Mouse (Mus musculus) megakaryocyte-erythroid progenitor cell, adult 5-6 weeks (primary cell): ENCODE results near the gene Card14. TPM values are rescaled to one million over a fixed set of nuclear protein-coding genes. Genes with fewer than 3 reads are reported as not detected.

ENCODE experiments used
- ATAC-seq: replicated peaks from 2 replicates; pipeline ENCODE4 v1.8.0; 2016; ENCODE audit warnings: mild to moderate bottlenecking, inconsistent platforms; ENCODE audit not compliant: severe bottlenecking, poor library complexity, low FRiP score, low TSS enrichment
- total RNA-seq, 2 experiments: library from RNA; stranded (forward) in 1 of 2; stranded (reverse) in 1 of 2; fragments of 200-1000, 215-1000 nt in 1 of 2; fragments of >200 nt in 1 of 2; fragmentation: Nextera tagmentation in 1 of 2; gene quantifications; 2 replicates each; pipeline ENCODE4 v1.2.3; 2014 to 2017

Card14 gene
- total RNA-seq, 2 experiments from 2014 or later, result not detected

DNA sequence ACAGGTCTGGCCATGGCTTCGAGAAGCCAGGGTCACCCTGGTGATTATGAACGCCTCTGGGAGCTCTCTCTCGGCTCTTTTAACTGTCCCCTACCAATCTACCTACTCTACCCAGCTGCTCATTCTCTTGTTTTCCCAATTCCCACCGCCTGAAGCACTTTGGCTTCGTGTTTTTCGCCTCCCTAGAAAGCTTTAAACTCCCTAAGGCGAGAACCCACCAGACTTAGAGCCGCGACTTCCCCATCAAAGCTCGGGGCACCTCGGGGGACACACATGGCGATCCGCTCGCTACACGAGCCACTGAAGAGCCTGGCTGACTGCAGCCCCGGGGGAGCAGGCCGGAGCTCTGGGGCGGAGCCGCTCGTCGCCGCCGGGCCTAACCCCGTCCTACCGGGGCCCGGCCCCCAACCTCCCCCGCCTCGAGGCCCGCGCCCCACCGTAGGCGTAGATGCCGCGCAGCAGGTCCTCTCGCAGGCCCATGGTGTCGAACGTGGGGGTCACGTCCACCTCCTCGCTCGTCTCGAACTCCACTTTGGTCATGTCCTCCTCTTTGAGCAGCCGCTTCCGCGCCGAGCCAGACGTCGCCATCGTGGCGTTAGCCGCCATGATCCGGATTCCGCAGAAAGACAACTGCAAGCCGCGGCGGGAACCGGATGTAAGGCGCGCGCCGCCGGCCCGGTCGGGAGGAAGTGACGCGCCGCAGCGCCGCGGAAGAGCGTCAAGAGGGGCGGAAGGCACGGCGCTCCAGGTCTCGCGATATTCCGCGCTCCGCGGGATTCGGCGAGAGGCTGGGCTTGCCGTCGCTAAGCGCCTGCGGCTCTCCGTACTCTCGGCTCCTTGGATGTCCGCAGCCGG lies 8.0 kb upstream of the Card14 start, which contains the start of gene Eif4a3:
Eif4a3 (minus strand) TSS at position 699 of the 855 bp plus-strand sequence.
- peak; percentile 89 for ATAC-seq

DNA sequence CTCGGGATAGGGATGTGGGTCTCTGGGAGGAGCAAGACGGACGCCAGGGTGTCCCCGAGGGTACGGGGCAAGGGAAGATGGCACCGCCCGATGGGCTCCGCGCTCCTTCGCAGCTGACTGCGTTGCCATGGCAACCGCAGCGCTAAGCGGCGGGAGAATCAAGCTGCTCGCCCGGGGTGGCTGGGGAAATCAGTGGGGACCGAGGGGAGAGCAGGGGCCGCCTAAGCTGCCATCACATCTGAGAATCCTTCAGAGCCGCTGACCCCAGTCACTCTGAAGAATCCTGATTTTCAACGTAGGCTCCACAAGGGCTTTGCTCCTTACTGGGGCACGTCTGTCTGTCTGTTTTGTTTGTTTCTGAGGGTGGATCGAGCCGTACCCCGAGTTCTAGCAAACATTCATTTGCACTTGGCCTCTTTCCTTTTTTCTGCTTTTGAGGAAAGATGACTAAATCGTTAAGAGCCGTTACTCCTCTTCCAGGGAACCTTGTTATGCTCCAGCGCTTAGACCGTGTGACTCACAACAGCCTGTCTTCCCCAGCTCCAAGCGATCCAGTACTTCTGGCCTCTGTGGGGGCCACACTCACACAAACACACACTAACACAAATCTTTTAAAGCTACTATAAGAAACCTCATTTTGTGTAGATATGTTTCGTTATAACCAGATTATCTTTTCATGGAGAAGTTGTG lies 7.2 kb upstream of the Card14 start:
- ATAC-seq, result peak; percentile 56

DNA sequence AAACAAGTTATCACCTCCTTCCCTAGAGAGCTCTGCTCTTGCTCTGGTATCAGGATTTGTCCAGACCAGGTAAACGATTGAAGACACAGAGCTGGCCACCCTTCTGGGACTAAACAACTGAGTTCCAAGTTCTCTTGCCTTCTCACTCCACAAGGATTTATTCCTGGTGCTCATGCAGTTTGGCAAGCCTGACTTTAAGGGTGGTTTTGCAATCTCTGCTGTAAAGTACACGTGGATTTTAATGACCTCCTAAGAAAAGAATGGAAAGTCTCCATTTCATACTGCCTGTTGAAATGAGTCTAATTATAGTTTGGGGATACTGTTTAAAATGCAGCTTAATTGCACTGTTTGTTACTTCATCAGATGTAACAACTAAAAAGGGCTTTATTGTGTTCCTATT lies 6.6 kb upstream of the Card14 start:
- ATAC-seq, result no peak

DNA sequence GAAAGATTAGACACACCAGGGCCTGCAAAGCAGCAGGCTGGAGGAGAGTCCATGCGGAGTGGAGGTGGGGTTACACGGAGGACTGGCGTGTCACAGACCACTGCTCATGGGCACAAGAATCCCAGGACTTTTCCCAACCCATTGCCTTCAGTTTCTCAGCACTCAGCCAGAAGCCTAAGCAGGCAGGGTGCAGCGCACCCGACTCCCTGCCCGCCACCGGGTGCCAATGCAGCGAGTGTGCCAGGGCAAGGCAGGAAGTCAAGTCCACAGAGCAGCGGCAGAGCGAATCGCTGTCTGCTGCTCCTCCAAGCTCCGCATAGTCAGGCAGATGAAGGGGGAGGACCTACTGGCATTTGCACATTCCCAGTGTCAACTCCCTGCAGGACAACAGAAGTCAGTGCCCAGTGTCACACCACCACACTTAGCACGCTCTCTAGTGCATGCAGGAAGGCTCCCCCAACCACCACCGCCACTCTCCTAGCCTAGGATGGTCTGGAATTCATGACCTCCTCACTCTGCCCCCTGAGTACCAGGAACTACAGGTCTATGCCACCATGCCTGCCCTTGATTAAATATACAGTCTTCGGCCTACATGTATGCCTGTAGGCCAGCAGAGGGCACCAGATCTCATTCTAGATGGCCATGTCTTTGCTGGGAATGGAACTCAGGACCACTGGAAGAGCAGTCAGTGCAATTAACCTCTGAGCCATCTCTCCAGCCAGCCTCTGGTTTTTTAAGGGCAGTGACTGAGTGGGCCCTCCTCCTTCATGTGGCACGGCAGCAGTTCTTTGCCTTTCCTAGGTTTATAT lies 2.5 kb upstream of the Card14 start:
- ATAC-seq, result peak; percentile 69

DNA sequence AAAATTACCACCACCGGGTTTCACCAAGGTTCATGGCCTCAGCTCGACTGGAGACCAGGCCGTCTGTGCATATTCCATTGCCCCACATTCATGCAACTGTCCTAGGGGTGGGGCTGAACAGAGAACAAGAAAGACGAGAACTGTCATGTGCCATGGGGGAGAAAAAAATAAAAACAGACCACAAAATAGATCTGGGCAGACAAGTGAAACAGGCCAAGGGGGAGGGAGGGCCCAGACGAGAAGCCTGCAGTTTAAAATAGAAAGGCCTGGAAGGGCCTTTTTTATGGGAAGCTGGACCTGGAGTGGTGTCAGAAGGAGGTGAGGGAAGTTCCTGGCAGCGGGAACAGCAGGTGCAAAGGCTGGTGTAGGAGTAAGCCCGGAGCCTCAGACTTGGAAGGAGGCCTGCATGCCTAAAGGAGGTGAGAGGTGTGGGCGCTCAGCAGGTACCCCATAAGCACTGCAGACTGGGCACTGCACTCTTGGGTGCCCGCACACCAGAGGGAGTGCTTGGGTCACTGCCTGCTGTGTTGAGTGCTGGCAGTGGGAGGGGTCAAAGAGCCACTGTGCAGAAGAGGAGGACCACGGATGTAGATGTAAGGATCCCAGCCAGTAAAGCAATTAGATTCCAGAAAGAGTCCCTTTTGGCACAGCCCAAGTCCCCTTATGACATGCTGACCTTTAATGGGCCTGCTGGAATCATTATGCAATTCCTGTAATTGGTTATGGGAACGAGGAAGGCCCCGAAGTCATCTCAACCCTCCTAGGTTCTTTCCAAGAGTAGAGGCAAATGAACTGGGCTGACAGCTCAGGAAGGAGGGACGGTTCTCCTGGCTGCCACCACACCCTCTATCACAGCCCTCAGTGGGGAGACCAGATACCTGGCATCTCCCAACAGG lies 558 bp upstream of the Card14 start:
- no peak for ATAC-seq

DNA sequence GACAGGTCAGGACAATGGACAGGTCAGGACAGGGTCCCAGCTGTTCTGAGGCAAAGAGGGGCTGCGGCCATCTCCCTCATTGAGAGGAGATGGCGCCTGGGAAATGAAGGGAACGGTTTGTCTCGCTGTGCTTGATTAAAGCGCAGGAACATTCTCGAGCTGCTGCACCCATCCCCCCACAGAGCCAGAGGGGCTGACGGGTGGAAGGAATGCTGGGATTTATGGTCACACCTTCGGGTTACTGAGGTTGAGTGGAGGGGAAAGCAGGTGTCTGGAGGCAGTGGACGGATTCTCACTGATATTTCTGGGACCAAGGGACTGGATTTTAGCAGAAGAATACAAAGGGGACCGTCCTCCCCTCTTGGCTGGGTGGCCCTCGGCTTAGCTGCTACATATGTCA lies 348 bp downstream of the Card14 start:
- no peak for ATAC-seq

DNA sequence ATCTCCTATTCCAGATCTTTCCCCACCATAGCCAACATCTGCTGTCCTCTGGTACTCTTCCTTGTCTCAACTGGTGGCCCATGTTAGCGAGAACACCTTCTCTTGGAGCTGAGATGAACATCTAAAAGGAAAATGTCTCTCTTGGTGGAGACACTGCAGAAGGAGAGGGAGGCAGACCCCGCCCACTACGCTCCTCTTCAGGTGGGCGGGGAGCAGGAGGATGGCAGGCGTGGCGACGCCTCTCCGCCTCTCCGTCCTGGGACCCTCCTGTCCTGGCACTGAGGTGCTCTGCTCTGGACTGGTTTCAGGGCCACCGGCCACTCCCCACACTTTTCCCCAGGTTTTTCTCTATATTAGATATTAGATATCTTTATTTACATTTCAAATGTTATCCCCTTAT lies 3.1 kb downstream of the Card14 start:
- ATAC-seq, result no peak

DNA sequence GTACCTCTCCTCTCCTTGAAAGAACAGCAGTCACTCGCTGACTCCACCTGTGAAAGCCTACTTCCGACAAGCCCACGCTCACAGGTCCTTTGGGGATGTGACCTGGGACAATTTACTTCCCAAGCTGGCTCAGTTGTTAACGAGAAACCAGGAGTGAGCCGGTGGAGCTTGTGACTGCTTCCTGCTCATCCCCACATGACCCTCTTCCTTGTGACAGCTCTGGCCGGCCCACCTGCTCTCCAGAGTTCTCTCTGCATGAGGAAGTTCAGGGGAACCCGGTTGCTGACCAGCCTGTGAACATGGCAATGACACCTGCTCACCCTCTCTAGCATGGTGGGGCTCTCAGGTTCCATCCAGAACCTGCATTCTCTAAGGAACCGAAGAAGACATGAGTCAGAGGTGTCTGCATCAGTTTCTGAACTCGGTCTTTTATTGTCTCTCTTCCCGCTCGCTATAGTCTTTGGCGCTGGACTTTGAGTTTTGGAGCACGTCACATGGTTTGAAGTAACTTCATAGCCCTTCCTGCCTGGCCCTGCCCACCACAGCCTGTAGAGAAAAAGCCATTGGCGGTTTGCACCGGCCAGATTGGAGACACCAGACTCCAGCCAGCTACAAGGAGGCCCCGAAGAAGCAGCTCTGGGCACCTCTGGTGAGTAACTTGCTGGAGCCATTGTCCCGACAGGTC lies 6.8 kb downstream of the Card14 start:
- ATAC-seq, result no peak

DNA sequence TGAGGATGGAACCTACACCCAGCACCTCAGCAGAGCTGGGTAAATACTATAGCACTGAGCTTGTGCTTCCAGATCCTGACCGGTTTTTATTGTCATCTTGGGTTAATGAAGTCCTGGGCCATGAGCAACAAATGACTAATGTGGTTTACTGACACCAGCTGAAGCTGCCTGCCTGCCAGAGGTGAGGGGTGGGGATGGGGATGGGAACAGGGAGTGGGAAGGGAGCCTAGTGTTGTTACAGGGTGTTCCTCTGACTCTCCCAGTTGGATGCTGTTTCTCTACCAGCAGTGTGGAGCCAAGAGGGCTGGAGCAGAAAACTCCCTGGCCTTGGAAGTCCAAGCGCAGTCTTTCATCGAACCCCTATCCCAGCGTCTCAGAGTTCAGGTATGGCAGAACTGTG lies 9.2 kb downstream of the Card14 start:
- no peak for ATAC-seq

DNA sequence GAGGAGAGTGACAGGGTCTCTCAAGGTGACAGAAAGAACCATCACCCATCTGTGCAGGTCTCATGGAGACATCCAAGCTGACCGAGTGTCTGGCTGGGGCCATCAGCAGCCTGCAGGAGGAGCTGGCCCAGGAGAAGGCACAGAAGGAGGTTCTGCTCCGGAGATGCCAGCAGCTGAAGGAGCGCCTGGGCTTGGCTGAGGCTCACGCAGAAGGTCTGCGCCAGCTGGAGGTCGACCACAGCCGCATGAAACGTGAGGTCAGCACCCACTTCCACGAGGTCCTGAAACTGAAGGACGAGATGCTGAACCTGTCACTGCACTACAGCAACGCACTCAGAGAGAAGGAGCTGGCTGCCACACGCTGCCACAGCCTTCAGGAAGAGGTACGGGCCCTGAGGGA lies 15.0 kb downstream of the Card14 start:
- ATAC-seq, result no peak

DNA sequence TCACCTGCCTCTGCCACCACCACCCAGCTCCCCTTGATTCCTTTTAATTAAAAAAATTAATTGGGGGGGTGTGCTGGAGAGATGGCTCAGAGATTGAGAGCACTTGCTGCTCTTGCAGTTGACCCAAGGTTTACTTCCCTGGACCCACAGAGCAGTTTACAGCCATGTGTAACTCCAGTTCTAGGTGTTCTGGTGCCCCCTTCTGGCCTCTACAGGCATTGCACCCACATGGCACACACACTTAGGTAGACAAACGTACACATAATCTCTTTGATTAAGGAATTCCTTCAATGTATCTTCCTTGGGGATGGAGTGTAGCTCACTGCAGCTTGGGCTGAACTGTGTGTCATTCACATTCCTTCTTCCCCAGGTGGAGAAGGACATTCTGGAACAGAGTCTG lies 17.5 kb downstream of the Card14 start:
- no peak for ATAC-seq

DNA sequence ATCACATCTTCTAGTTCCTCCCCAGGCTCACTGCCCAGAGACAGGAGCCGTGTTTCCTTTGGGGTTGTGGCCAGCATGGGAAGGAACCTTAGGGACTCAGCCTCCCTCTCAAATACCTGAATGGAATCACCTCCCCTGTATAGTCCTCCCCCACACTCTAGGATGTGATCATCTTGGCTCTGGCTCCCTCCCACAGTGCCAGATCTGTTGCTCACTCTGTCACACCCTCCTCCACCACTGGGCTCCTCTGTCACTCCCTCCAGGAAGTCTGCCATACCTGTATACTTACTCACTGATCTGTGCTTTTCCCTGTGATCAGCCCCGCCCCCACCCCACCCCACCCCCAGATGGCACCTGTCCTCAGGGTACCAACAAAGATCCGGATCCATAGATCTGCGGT lies 23.0 kb downstream of the Card14 start:
- no peak for ATAC-seq

DNA sequence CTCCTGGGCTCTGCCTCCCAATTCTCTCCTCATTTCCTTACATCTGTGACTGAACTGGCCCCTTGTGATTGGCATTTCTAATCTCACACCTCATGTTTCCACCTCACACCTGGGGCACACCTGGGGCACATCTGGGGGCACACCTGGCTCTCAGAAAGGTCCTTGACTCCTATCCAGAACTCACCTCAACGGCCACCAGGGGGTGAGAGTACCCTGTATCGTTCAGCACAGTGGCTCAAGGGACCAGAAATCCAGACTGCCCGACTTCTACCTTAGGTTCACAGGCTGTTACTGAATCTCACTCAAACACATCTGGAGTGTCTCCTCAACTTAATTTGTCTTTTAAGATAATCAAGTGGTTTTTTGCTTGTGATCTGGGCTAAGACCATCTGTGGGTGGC lies 24.4 kb downstream of the Card14 start:
- no peak for ATAC-seq

DNA sequence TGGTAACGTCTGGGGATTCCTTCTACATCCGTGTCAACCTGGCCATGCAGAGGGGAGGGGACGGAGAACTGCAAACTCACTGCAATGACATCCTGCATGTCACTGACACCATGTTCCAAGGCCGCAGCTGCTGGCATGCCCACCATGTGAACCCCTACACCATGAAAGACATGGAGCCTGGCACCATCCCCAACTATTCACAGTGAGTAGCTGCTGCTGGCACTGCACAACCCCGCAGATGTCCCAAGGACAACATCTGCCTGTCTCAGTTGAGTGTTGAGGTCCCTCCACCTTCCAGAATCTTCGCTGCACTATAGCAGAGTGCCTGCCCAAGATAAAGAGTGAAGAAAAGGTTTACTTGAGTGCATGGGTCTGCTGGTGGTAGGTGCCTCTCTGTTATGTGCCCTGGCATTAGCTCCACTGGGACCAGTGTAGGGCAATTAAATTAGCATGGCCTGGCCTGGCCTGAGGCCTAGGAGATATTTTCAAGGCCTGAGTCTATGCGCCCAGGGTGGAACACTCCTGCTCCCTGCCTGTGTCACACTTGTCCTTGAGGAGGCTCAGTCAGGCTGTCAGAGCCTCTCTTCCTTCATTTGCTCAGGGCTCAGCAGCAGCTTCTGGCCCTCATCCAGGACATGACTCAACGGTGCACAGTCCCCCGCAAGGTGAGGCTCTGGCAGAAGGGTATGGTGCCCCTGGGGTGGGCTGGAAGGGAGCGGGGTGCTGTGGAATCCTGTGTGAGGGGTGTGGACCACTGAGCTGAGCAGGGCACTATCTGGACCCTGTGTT lies 30.9 kb downstream of the Card14 start:
- ATAC-seq, result no peak

DNA sequence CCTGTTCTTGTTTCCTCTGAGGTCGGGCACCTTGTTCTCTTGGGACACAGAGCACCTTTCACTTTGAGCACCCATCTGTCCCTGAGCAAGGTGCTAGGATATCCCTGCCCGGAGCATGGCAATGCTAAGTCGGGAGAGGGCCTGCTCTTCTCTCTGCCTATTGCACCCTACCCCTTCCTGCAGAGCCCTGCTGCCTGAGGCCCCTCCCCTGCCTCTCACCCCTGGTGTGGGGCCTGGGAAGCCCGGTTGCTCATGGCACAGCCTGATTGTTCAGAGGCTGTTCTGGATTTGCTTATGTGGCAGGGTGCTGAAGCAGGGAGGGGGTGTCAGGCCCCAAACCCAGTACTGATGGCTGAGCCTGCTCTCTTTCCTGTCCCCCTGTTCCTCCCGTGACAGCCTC lies 31.6 kb downstream of the Card14 start:
- no peak for ATAC-seq

DNA sequence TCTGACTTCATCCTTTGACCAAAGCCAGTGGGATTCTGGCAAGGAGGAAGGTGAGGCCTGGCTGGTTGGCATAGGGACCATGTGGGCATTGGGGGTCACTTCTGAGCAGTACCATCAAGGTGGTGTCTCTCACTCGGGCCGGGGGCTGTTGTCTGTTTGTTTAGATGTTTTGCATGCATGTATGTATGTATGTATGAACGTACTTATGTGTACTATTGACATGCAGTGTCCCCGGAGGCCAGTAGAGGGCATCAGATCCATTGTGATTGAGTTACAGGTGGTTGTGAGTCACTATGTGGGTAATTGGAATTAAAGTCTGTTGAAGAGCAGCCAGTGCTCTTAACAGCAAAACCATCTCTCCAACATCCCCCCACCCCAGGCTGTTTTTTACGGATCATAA lies 32.1 kb downstream of the Card14 start:
- ATAC-seq, result peak; percentile 79

DNA sequence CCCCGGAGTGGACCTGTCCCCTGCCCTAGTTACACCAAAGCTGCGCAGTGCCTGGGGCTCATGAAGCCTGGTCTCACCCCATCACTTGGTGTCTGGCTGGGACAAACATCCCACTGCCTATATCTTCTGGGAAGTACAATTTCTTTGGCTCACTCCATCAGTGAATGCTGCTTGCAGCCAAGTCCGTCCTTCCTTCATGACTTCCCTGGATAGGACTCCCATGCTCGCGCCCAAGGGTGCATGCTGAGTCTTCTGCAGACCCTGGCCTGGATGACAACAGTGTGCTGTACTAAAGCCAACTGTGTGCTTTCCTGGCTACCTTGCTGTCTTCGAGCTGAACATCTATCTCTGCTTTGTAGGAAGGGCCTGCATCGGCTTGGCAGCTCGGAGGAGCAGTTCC lies 36.6 kb downstream of the Card14 start:
- no peak for ATAC-seq

DNA sequence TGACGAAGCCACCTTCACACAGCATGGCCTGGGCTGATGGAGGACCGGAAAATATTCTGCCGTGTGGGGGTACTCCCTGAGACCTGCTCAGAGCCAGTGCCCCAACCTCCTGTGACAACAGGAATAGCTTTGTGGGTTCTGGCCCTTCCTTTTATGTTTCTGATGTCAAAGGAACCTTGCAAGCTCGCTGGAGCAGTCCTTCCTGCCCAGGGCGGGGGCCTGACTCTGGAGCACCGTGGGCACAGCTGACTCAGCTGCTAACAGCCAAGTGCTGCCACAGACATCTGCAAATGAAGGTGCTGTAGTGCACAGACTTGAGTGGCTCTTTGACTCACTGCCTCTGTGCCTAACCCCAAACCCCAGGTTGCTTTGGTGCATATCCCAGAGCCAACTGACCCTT lies 37.3 kb downstream of the Card14 start:
- ATAC-seq, result no peak
